Mouse (Mus musculus) bone marrow macrophage, adult 2 months (primary cell): Measurements from ENCODE around the gene Scube3.

Source experiments
- CTCF ChIP-seq: IDR thresholded peaks from 2 replicates; pipeline ENCODE4 v1.5.1; 2012; ENCODE audit warnings: low read depth, mild to moderate bottlenecking, low read length, moderate library complexity
- POLR2A ChIP-seq: IDR thresholded peaks from 2 replicates; pipeline ENCODE4 v1.6.1; 2012; ENCODE audit warnings: mild to moderate bottlenecking, low read depth, low read length, borderline replicate concordance

DNA sequence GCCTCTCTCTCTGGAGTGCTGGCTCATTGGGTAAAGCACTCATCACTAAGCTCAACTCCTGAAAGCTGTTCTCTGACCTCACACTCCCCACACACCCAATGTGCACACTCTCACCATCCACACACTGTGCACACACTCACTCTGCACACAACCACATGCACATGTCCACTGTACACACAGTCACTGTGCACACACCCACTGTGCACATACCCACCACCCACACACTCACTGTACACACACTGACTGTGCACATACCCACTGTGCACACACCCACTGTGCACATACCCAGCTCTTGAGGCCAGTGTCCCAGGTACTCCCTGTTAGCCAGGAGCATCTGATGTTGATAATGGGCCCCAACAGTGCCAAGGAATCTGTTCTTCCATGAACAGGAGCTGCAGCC, 10.8 kb upstream of the Scube3 start:
- TF ChIP-seq POLR2A (no peak), CTCF (no peak)
